Mouse (Mus musculus) cerebellum, adult 2 months (tissue): ENCODE results near the gene Spats1.

ENCODE experiments used
- CTCF ChIP-seq: fragments of 200-500 bp; IDR thresholded peaks from 2 replicates; pipeline ENCODE4 v1.5.1; 2011; ENCODE audit warnings: low read depth, mild to moderate bottlenecking, control low read depth, low read length, moderate library complexity, borderline replicate concordance; ENCODE audit not compliant: insufficient read depth
- POLR2A ChIP-seq: fragments of 200-500 bp; IDR thresholded peaks from 2 replicates; pipeline ENCODE4 v1.6.1; 2011; ENCODE audit warnings: low read length, control low read depth, borderline replicate concordance; ENCODE audit not compliant: insufficient read depth

DNA sequence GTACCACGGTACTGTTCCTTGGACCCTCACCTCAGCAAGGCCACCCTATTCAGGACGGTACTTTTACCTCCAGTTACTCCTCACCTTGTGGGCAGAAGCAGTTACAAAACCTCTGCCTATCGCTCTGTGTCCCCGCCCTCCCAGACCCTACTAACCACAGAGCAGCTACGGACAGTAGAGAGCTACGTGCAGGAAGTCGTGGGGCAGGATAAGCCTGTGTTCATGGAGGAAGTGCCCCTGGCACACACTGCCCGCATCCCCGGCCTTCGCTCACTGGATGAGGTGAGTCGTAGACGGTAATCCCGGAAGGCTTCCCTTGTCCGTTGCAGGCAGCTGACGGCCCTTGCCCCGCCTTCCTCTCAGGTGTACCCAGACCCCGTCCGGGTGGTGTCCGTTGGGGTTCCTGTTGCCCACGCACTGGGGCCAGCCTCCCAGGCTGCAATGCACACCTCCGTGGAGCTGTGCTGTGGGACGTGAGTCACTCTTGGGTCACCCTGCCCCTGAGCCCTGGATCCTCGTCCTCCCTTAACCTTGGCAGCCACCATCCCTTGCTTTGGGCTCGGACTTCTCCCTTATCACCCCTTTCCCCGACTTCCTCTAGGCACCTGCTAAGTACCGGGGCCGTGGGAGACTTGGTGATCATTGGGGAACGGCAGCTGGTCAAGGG lies 42.5 kb upstream of the Spats1 start:
- no peak for TF ChIP-seq POLR2A
- TF ChIP-seq CTCF: no peak
